Mouse (Mus musculus) monocyte, adult 5-6 weeks (primary cell): ENCODE measurements at regions not wholly inside any gene's neighbourhood (a gene's known extent, or its start where the extent isn't known, plus 50 kb on each side); places are given as distances from the start of the nearest gene placed in this dataset.

Experiments used
- ATAC-seq: fragments of 153-309, 156-312 bp; replicated peaks from 2 replicates; pipeline ENCODE4 v1.8.0; 2017; ENCODE audit warnings: mild to moderate bottlenecking; ENCODE audit not compliant: low TSS enrichment, insufficient number of reproducible peaks, severe bottlenecking, poor library complexity, low FRiP score

GRCm38 (mm10) chr5:133172686-133173085 lies 629.5 kb upstream of the Auts2 start:
- no peak for ATAC-seq

GRCm38 (mm10) chr5:133171266-133171665 lies 628.1 kb upstream of the Auts2 start:
- no peak for ATAC-seq

GRCm38 (mm10) chr5:133167576-133167975 lies 624.4 kb upstream of the Auts2 start:
- no peak for ATAC-seq

- ATAC-seq, result no peak
Measured at GRCm38 (mm10) chr5:133167001-133167461, 623.9 kb upstream of the Auts2 start.

GRCm38 (mm10) chr5:133156115-133156857 lies 613.1 kb upstream of the Auts2 start:
- no peak for ATAC-seq

- ATAC-seq, result no peak
Measured at GRCm38 (mm10) chr5:133145996-133146395, 602.9 kb upstream of the Auts2 start.

- ATAC-seq, result 0 out of 2 replicates have a peak, but pooled peaks have one; percentile 35
Measured at GRCm38 (mm10) chr5:133143679-133144078, 600.5 kb upstream of the Auts2 start.

GRCm38 (mm10) chr5:133142401-133143115 lies 599.4 kb upstream of the Auts2 start:
- ATAC-seq, result no peak

GRCm38 (mm10) chr5:133131042-133131441 lies 587.9 kb upstream of the Auts2 start:
- no peak for ATAC-seq

- no peak for ATAC-seq
Measured at GRCm38 (mm10) chr5:133130316-133130715, 587.2 kb upstream of the Auts2 start.

GRCm38 (mm10) chr5:133124223-133124622 lies 581.1 kb upstream of the Auts2 start:
- ATAC-seq, result no peak

GRCm38 (mm10) chr5:133113946-133114345 lies 570.8 kb upstream of the Auts2 start:
- no peak for ATAC-seq

- no peak for ATAC-seq
Measured at GRCm38 (mm10) chr5:133113183-133113582, 570.0 kb upstream of the Auts2 start.

- ATAC-seq, result no peak
Measured at GRCm38 (mm10) chr5:133106691-133107354, 563.7 kb upstream of the Auts2 start.

GRCm38 (mm10) chr5:133096340-133096739 lies 553.2 kb upstream of the Auts2 start:
- no peak for ATAC-seq

GRCm38 (mm10) chr5:133084859-133085258 lies 541.7 kb upstream of the Auts2 start:
- ATAC-seq, result no peak

- no peak for ATAC-seq
Measured at GRCm38 (mm10) chr5:133080751-133081150, 537.6 kb upstream of the Auts2 start.

GRCm38 (mm10) chr5:133078916-133079315 lies 535.8 kb upstream of the Auts2 start:
- no peak for ATAC-seq

- no peak for ATAC-seq
Measured at GRCm38 (mm10) chr5:133078390-133078789, 535.2 kb upstream of the Auts2 start.

GRCm38 (mm10) chr5:133073317-133073716 lies 530.2 kb upstream of the Auts2 start:
- ATAC-seq, result no peak
